Mouse (Mus musculus) forebrain, embryonic 16.5 days (tissue): ENCODE measurements around the gene Lrrk2. TPM values are rescaled to one million over a fixed set of nuclear protein-coding genes. Genes with fewer than 3 reads are reported as not detected.

Source experiments
- ATAC-seq: fragments of 200-750 bp; cut with Nextera tagmentation; 2 replicates; pipeline ENCODE4 v1.8.0; 2017; ENCODE audit warnings: mild to moderate bottlenecking, moderate library complexity
- H3K27ac ChIP-seq: fragments of 300-500 bp; sonication (generic); 2 replicates; pipeline ENCODE4 v1.5.1; 2014; ENCODE audit warnings: low read length, control low read depth
- H3K27me3 ChIP-seq: fragments of 300-500 bp; sonication (generic); replicated peaks from 2 replicates; pipeline ENCODE4 v1.6.1; 2014; ENCODE audit warnings: low read length; ENCODE audit not compliant: control insufficient read depth, insufficient read depth
- H3K36me3 ChIP-seq: fragments of 300-500 bp; sonication (generic); 2 replicates; pipeline ENCODE4 v1.6.1; 2014; ENCODE audit not compliant: control insufficient read depth, insufficient read depth
- H3K4me1 ChIP-seq: fragments of 300-500 bp; sonication (generic); replicated peaks from 2 replicates; pipeline ENCODE4 v1.6.1; 2014; ENCODE audit warnings: low read length; ENCODE audit not compliant: control insufficient read depth, insufficient read depth
- H3K4me2 ChIP-seq: fragments of 300-500 bp; sonication (generic); 2 replicates; pipeline ENCODE4 v1.6.1; 2014; ENCODE audit warnings: mild to moderate bottlenecking, low read length, control low read depth
- H3K4me3 ChIP-seq: fragments of 300-500 bp; sonication (generic); replicated peaks from 2 replicates; pipeline ENCODE4 v1.5.1; 2014; ENCODE audit warnings: mild to moderate bottlenecking, low read length, control low read depth
- H3K9ac ChIP-seq: fragments of 300-500 bp; sonication (generic); replicated peaks from 2 replicates; pipeline ENCODE4 v1.6.1; 2014; ENCODE audit warnings: low read depth, low read length, control low read depth
- H3K9me3 ChIP-seq: fragments of 300-500 bp; sonication (generic); 2 replicates; pipeline ENCODE4 v1.6.1; 2016; ENCODE audit warnings: low read length; ENCODE audit not compliant: control insufficient read depth
- WGBS: fragments of 180-500 bp; shearing (Covaris S2); extraction: QIAGEN DNeasy Blood & Tissue Kit; methylation state at CpG from one replicate; pipeline ENCODE4 v1.1.7; 2014; 5-methylcytosine and 5-hydroxymethylcytosine counted together
- polyA plus RNA-seq: library from polyadenylated mRNA; unstranded; fragments of >200 nt; fragmentation: Nextera tagmentation; extraction: Ambion mirVana; gene quantifications from 2 replicates; pipeline ENCODE4 v1.2.1, GENCODE M21; 2015

The Lrrk2 gene
- polyA plus RNA-seq, 1 experiment from 2014 or later: 1.8 TPM

- WGBS: 86% methylated on average over 7 of the region's 7 CpGs
- Histone ChIP-seq H3K36me3 (no peaks in the 10 kb centered on the region), H3K27me3 (no peaks in the 10 kb centered on the region), H3K4me1 (peaks cover 10% of the 10 kb centered on the region), H3K9ac (no peak overlapping the region), H3K4me3 (no peak overlapping the region), H3K9me3 (no peaks in the 10 kb centered on the region), H3K27ac (no peak overlapping the region), H3K4me2 (no peak overlapping the region)
- no peak for ATAC-seq
Measured at GRCm38 (mm10) chr15:91704091-91704490, 31.1 kb downstream of the Lrrk2 start.

- H3K36me3 ChIP-seq: no peaks in the 10 kb centered on the region
- peaks cover 8% of the 10 kb centered on the region; the same call in 1 of the 2 replicates for H3K4me1 ChIP-seq
- peak overlapping the region; percentile 60 for H3K4me2 ChIP-seq
- no peaks in the 10 kb centered on the region for H3K27me3 ChIP-seq
- H3K9ac ChIP-seq: peak overlapping the region; percentile 32; the same call in 1 of the 2 replicates
- H3K4me3 ChIP-seq: peak overlapping the region; percentile 33
- 25% methylated on average over 29 of the region's 29 CpGs for WGBS
- H3K9me3 ChIP-seq: no peaks in the 10 kb centered on the region
- H3K27ac ChIP-seq: no peak overlapping the region
- no peak for ATAC-seq
Measured at GRCm38 (mm10) chr15:91709207-91710130, 36.5 kb downstream of the Lrrk2 start.

GRCm38 (mm10) chr15:91735216-91735922, 62.4 kb downstream of the Lrrk2 start:
- WGBS: 79% methylated on average over 14 of the region's 14 CpGs
- Histone ChIP-seq H3K4me1 (no peaks in the 10 kb centered on the region), H3K27ac (no peak overlapping the region), H3K27me3 (no peaks in the 10 kb centered on the region), H3K9me3 (no peaks in the 10 kb centered on the region), H3K9ac (no peak overlapping the region), H3K4me3 (no peak overlapping the region), H3K36me3 (no peaks in the 10 kb centered on the region), H3K4me2 (no peak overlapping the region)
- no peak for ATAC-seq

- H3K4me3 ChIP-seq: no peak overlapping the region
- ATAC-seq: no peak
- H3K9me3 ChIP-seq: no peaks in the 10 kb centered on the region
- WGBS: 48% methylated on average over 15 of the region's 15 CpGs
- H3K36me3 ChIP-seq: no peaks in the 10 kb centered on the region
- no peaks in the 10 kb centered on the region for H3K4me1 ChIP-seq
- H3K27ac ChIP-seq: no peak overlapping the region
- H3K9ac ChIP-seq: no peak overlapping the region
- H3K27me3 ChIP-seq: no peaks in the 10 kb centered on the region
- no peak overlapping the region for H3K4me2 ChIP-seq
Measured at GRCm38 (mm10) chr15:91736791-91737533, 64.0 kb downstream of the Lrrk2 start.

- no peaks in the 10 kb centered on the region for H3K27me3 ChIP-seq
- no peak overlapping the region for H3K27ac ChIP-seq
- ATAC-seq: no peak
- H3K9me3 ChIP-seq: no peaks in the 10 kb centered on the region
- H3K9ac ChIP-seq: no peak overlapping the region
- no peaks in the 10 kb centered on the region for H3K36me3 ChIP-seq
- H3K4me2 ChIP-seq: no peak overlapping the region
- no peaks in the 10 kb centered on the region for H3K4me1 ChIP-seq
- WGBS: 68% methylated on average over 9 of the region's 9 CpGs
- H3K4me3 ChIP-seq: no peak overlapping the region
Measured at GRCm38 (mm10) chr15:91738808-91739207, 65.8 kb downstream of the Lrrk2 start.

- Histone ChIP-seq H3K4me2 (no peak overlapping the region), H3K4me1 (no peaks in the 10 kb centered on the region), H3K4me3 (no peak overlapping the region), H3K27ac (no peak overlapping the region), H3K9ac (no peak overlapping the region), H3K9me3 (no peaks in the 10 kb centered on the region), H3K27me3 (no peaks in the 10 kb centered on the region), H3K36me3 (no peaks in the 10 kb centered on the region)
- ATAC-seq: no peak
- 76% methylated on average over 4 of the region's 4 CpGs for WGBS
Measured at GRCm38 (mm10) chr15:91745501-91745900, 72.5 kb downstream of the Lrrk2 start.

- Histone ChIP-seq H3K27ac (no peak overlapping the region), H3K9ac (no peak overlapping the region), H3K36me3 (no peaks in the 10 kb centered on the region), H3K27me3 (no peaks in the 10 kb centered on the region), H3K9me3 (no peaks in the 10 kb centered on the region), H3K4me1 (no peaks in the 10 kb centered on the region), H3K4me2 (no peak overlapping the region), H3K4me3 (no peak overlapping the region)
- ATAC-seq: no peak
- 59% methylated on average over 12 of the region's 12 CpGs for WGBS
Measured at GRCm38 (mm10) chr15:91752111-91752510, 79.1 kb downstream of the Lrrk2 start.

GRCm38 (mm10) chr15:91753378-91754080, 80.6 kb downstream of the Lrrk2 start:
- no peak overlapping the region for H3K4me2 ChIP-seq
- no peak overlapping the region for H3K9ac ChIP-seq
- H3K4me1 ChIP-seq: no peaks in the 10 kb centered on the region
- H3K36me3 ChIP-seq: no peaks in the 10 kb centered on the region
- no peak overlapping the region for H3K4me3 ChIP-seq
- no peak for ATAC-seq
- no peaks in the 10 kb centered on the region for H3K9me3 ChIP-seq
- H3K27me3 ChIP-seq: no peaks in the 10 kb centered on the region
- no peak overlapping the region for H3K27ac ChIP-seq
- 67% methylated on average over 14 of the region's 14 CpGs for WGBS
